Comparison of ENCODE assay signal across 8 mouse cellular contexts in genomic region chr7:45413113-45413863, GRCm38 (mm10). TPM values are rescaled to one million over a fixed set of nuclear protein-coding genes. Genes with fewer than 3 reads are reported as not detected.
A peak's percentile ranks its signal among the peaks of the same experiment; 100 is the strongest.
DNase-seq lines count a peak whose midpoint lies in the region; ATAC-seq lines count a peak whose summit lies in the region.

Gene Ntf5 (plus strand): TSS chr7:45413695.

- 3% methylated on average over 43 of the region's 45 CpGs for WGBS in forebrain, embryonic 11.5 days

- intact Hi-C loops in left cerebral cortex, postnatal 4 days (cut with DNase I), result no loop called here

- H3K4me1 ChIP-seq in forebrain, embryonic 11.5 days (replicated peaks; ENCODE audit: control insufficient read depth, insufficient read depth, low read length), result peaks cover 13% of the 10 kb centered on the region; the same call in 1 of the 2 replicates

- peak; percentile 57 for DNase-seq in urinary bladder, postnatal 14 days (ENCODE audit: low spot score)
- DNase-seq in urinary bladder, postnatal 10 days (ENCODE audit: low spot score), result no peak
- peak; percentile 75 for DNase-seq in forebrain, embryonic 11.5 days (ENCODE audit: low spot score)
- DNase-seq in kidney, postnatal 10 days, result peak; percentile 66
- DNase-seq in lung, postnatal 4 days, result peak; percentile 54 to 68
- DNase-seq in testis, postnatal 14 days (ENCODE audit: low spot score), result peak; percentile 67
- no peak for DNase-seq in left cerebral cortex, postnatal 4 days
- no peak for DNase-seq in right cerebral cortex, postnatal 14 days

- ATAC-seq in forebrain, embryonic 11.5 days (replicated peaks; ENCODE audit: low FRiP score), result peak; percentile 32

- H3K27ac ChIP-seq in forebrain, embryonic 11.5 days (ENCODE audit: low read depth, low read length), result no peak within 1 kb of the TSS

- H3K9me3 ChIP-seq in forebrain, embryonic 11.5 days (ENCODE audit: control insufficient read depth, low read length), result no peaks in the 10 kb centered on the region

- peak within 1 kb of the TSS; percentile 53 for H3K9ac ChIP-seq in forebrain, embryonic 11.5 days (ENCODE audit: low read length)

- H3K36me3 ChIP-seq in forebrain, embryonic 11.5 days (ENCODE audit: control insufficient read depth, insufficient read depth, low read length), result no peaks in the 10 kb centered on the region

- H3K27me3 ChIP-seq in forebrain, embryonic 11.5 days (ENCODE audit: control insufficient read depth, insufficient read depth, low read length), result peaks cover 81% of the 10 kb centered on the region

- H3K4me3 ChIP-seq in forebrain, embryonic 11.5 days (ENCODE audit: low read depth, low read length), result peak within 1 kb of the TSS; percentile 44

- H3K4me2 ChIP-seq in forebrain, embryonic 11.5 days (ENCODE audit: low read depth, low read length, severe bottlenecking), result peak within 1 kb of the TSS; percentile 82

RNA-seq across cellular contexts. Expression of gene Ntf5, which starts in this region (rescaled TPM):
- 0.33 and 0.67 TPM in 2 replicates for polyA plus RNA-seq in forebrain, embryonic 11.5 days (2014; fragmentation: Nextera tagmentation; extraction: Ambion mirVana)
- under 1 TPM in 1 of 2 experiments, not detected in 1; 0.30 TPM for total RNA-seq in left cerebral cortex, postnatal 4 days (2021)

Comparison
In these comparisons a context has a peak if more than half of its experiments do, and no peak if none do; other contexts are left out.
1. DNase-seq: peak in urinary bladder, postnatal 14 days (single experiment), kidney, postnatal 10 days (single experiment), lung, postnatal 4 days (2 of 2) and testis, postnatal 14 days (single experiment); none in urinary bladder, postnatal 10 days (single experiment), left cerebral cortex, postnatal 4 days (single experiment) and right cerebral cortex, postnatal 14 days (single experiment).
2. Peak in DNase-seq, ATAC-seq, H3K4me3 ChIP-seq, H3K9ac ChIP-seq and H3K4me2 ChIP-seq in forebrain, embryonic 11.5 days; RNA of the gene not detected or under 1 TPM.